ENCODE assay signal across 24 mouse cellular contexts in genomic region chr10:56474951-56475350, GRCm38 (mm10).
DNase-seq lines count a peak whose midpoint lies in the region; ATAC-seq and TF ChIP-seq lines count a peak whose summit lies in the region.
"Had no signal": no experiment of that assay in that cellular context is flagged by ENCODE, and none has a peak within 500 bp of the region (broad histone marks: within the 10 kb centered on the region; RNA-seq: fewer than 3 reads in every experiment).

No protein-coding gene starts in this region.

- no peaks in the 10 kb centered on the region for H3K27me3 ChIP-seq in kidney, postnatal 0 days (ENCODE audit: insufficient read depth, low read length)
- H3K27me3 ChIP-seq: embryonic facial prominence, embryonic 12.5 days; embryonic facial prominence, embryonic 15.5 days; hindbrain, embryonic 13.5 days had no signal

- no peaks in the 10 kb centered on the region for H3K9me3 ChIP-seq in kidney, postnatal 0 days (replicated peaks; ENCODE audit: low read length)
- H3K9me3 ChIP-seq: embryonic facial prominence, embryonic 12.5 days; embryonic facial prominence, embryonic 15.5 days; hindbrain, embryonic 10.5 days; hindbrain, embryonic 13.5 days had no signal

- no peaks in the 10 kb centered on the region for H3K36me3 ChIP-seq in kidney, postnatal 0 days (ENCODE audit: insufficient read depth, low read length)
- H3K36me3 ChIP-seq: embryonic facial prominence, embryonic 12.5 days; embryonic facial prominence, embryonic 15.5 days; hindbrain, embryonic 10.5 days; hindbrain, embryonic 13.5 days had no signal

- peak; percentile 89 for DNase-seq in heart, adult 11 months
- DNase-seq in heart, postnatal 4 days: no peak
- peak; percentile 62 for DNase-seq in kidney, postnatal 0 days (ENCODE audit: low spot score)
- DNase-seq in kidney, postnatal 10 days: no peak
- DNase-seq in layer of hippocampus, adult 2 months (ENCODE audit: low spot score in 2 of 2): peak; percentile 18 to 20
- DNase-seq in layer of hippocampus, postnatal 25 days (ENCODE audit: extremely low spot score in 1 of 2, low spot score in 1 of 2): no peak
- DNase-seq in mesoderm, embryonic 11.5 days (ENCODE audit: low read depth, low spot score): peak; percentile 20
- DNase-seq in gastrocnemius, adult 2 months: no peak
- DNase-seq: adrenal gland, adult 8-10 months; adrenal gland, postnatal 25 days; cerebellum, adult 18-20 months; cerebellum, adult 9-10 months; cerebellum, postnatal 14 days; forebrain, postnatal 0 days; gastrocnemius, postnatal 10 days; gastrocnemius, postnatal 36 days had no signal

- H3K9ac ChIP-seq in kidney, postnatal 0 days (ENCODE audit: low read depth, low read length): no peak overlapping the region
- H3K9ac ChIP-seq: embryonic facial prominence, embryonic 12.5 days; embryonic facial prominence, embryonic 15.5 days; forebrain, postnatal 0 days; hindbrain, embryonic 13.5 days had no signal

- no peak for TF ChIP-seq CTCF in kidney, postnatal 0 days (IDR thresholded peaks at IDR 0.05; ENCODE audit: low read depth)
- TF ChIP-seq CTCF in layer of hippocampus, adult 2 months (conservative IDR thresholded peaks at IDR 0.05): 0 out of 2 replicates have a peak, but pooled peaks have one; percentile 2
- TF ChIP-seq CTCF in gastrocnemius, adult 2 months (IDR thresholded peaks at IDR 0.05): no peak

- H3K4me2 ChIP-seq in kidney, postnatal 0 days (ENCODE audit: low read length): no peak overlapping the region
- H3K4me2 ChIP-seq: embryonic facial prominence, embryonic 12.5 days; embryonic facial prominence, embryonic 15.5 days; heart, embryonic 11.5 days; hindbrain, embryonic 13.5 days had no signal

- no peak for ATAC-seq in kidney, postnatal 0 days (replicated peaks; ENCODE audit: low FRiP score, low read depth)
- ATAC-seq: activated CD4-positive, CD25-positive, alpha-beta regulatory T cell, adult 4 months; forebrain, embryonic 14.5 days; forebrain, postnatal 0 days; hindbrain, embryonic 16.5 days had no signal

- H3K27ac ChIP-seq in kidney, postnatal 0 days: no peak overlapping the region
- H3K27ac ChIP-seq in layer of hippocampus, adult 2 months: peak overlapping the region; percentile 55; the same call in 1 of the 2 replicates
- no peak overlapping the region for H3K27ac ChIP-seq in gastrocnemius, adult 2 months
- H3K27ac ChIP-seq: embryonic facial prominence, embryonic 12.5 days; embryonic facial prominence, embryonic 15.5 days; hindbrain, embryonic 10.5 days; hindbrain, embryonic 13.5 days had no signal

- intact Hi-C loops in gastrocnemius, adult 2 months (cut with DNase I): no loop called here

- WGBS in kidney, postnatal 0 days: 49% methylated on average over 6 of the region's 6 CpGs

- no peak overlapping the region for H3K4me3 ChIP-seq in kidney, postnatal 0 days (replicated peaks; ENCODE audit: low read depth, low read length)
- H3K4me3 ChIP-seq in layer of hippocampus, adult 2 months: no peak overlapping the region
- no peak overlapping the region for H3K4me3 ChIP-seq in gastrocnemius, adult 2 months
- H3K4me3 ChIP-seq: embryonic facial prominence, embryonic 12.5 days; embryonic facial prominence, embryonic 15.5 days; hindbrain, embryonic 10.5 days; hindbrain, embryonic 13.5 days had no signal

- H3K4me1 ChIP-seq in kidney, postnatal 0 days (replicated peaks; ENCODE audit: insufficient read depth, low read length): no peaks in the 10 kb centered on the region
- H3K4me1 ChIP-seq: embryonic facial prominence, embryonic 12.5 days; embryonic facial prominence, embryonic 15.5 days; hindbrain, embryonic 10.5 days; hindbrain, embryonic 13.5 days had no signal

Comparison
In these comparisons a context has a peak if more than half of its experiments do, and no peak if none do; other contexts are left out.
1. DNase-seq: peak in heart, adult 11 months (single experiment), kidney, postnatal 0 days (single experiment), layer of hippocampus, adult 2 months (2 of 2) and mesoderm, embryonic 11.5 days (single experiment); none in heart, postnatal 4 days (single experiment), kidney, postnatal 10 days (single experiment), layer of hippocampus, postnatal 25 days (0 of 2) and gastrocnemius, adult 2 months (single experiment).